18 mouse cellular contexts compared by ENCODE assay signal in the genomic region with DNA sequence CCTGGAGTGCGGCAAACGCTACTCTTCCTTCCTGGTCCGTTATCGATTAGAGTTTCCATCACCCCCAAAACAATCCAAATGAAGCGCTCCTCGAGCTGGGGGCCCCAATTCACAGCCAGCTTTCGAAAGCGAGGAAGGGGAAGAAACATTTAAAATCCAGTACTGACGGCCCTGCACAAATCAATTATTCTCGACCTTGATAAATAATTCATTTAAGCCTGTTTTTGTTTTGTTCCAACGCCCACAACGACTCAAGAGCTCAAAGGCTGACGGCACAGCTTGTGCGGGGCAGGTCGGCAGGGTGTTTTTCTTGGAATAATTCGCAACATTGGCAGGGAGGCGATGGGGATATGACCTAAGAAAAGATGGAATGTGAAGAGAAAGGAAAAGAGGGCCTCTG. TPM values are rescaled to one million over a fixed set of nuclear protein-coding genes. Genes with fewer than 3 reads are reported as not detected.
DNase-seq lines count a peak whose midpoint lies in the region; ATAC-seq lines count a peak whose summit lies in the region.
"Had no signal": no experiment of that assay in that cellular context is flagged by ENCODE, and none has a peak within 500 bp of the region (broad histone marks: within the 10 kb centered on the region; RNA-seq: fewer than 3 reads in every experiment).

No protein-coding gene starts in this region.

- no peaks in the 10 kb centered on the region for H3K36me3 ChIP-seq in neural tube, embryonic 13.5 days
- no peaks in the 10 kb centered on the region for H3K36me3 ChIP-seq in neural tube, embryonic 15.5 days
- H3K36me3 ChIP-seq in limb, embryonic 11.5 days (ENCODE audit: control insufficient read depth, insufficient read depth, low read length) = no peaks in the 10 kb centered on the region
- H3K36me3 ChIP-seq: heart, embryonic 15.5 days; lung, embryonic 15.5 days had no signal

- H3K27me3 ChIP-seq in neural tube, embryonic 13.5 days = peaks cover 96% of the 10 kb centered on the region
- peaks cover 89% of the 10 kb centered on the region for H3K27me3 ChIP-seq in neural tube, embryonic 15.5 days (replicated peaks)
- H3K27me3 ChIP-seq in limb, embryonic 11.5 days (ENCODE audit: control insufficient read depth, insufficient read depth, low read length) = peaks cover 92% of the 10 kb centered on the region

- peak; percentile 46 for DNase-seq in embryo, embryonic 10.5 days (ENCODE audit: low spot score)
- no peak for DNase-seq in embryo, embryonic 10 days (ENCODE audit: low spot score)
- peak; percentile 33 for DNase-seq in limb, embryonic 11.5 days (ENCODE audit: low spot score)
- peak; percentile 43 for DNase-seq in retina, embryonic 14.5 days (ENCODE audit: low spot score)
- no peak for DNase-seq in ovary, postnatal 10 days (ENCODE audit: low spot score)
- DNase-seq in adrenal gland, postnatal 25 days = no peak
- DNase-seq: layer of hippocampus, adult 9-11 months had no signal

- peak overlapping the region; percentile 33; the same call in 1 of the 2 replicates for H3K27ac ChIP-seq in neural tube, embryonic 13.5 days (replicated peaks)
- H3K27ac ChIP-seq in neural tube, embryonic 15.5 days (replicated peaks) = no peak overlapping the region
- H3K27ac ChIP-seq in limb, embryonic 11.5 days (replicated peaks; ENCODE audit: low read depth, low read length) = no peak overlapping the region
- H3K27ac ChIP-seq: heart, embryonic 15.5 days; lung, embryonic 15.5 days had no signal

- WGBS in neural tube, embryonic 13.5 days = 1% methylated on average over 17 of the region's 17 CpGs
- WGBS in neural tube, embryonic 15.5 days = under 1% methylated on average over 17 of the region's 17 CpGs
- whole genome bisulfite sequencing in limb, embryonic 11.5 days = 2% methylated on average over 17 of the region's 17 CpGs

- no peak overlapping the region for H3K9ac ChIP-seq in neural tube, embryonic 13.5 days
- no peak overlapping the region for H3K9ac ChIP-seq in neural tube, embryonic 15.5 days (replicated peaks)
- no peak overlapping the region for H3K9ac ChIP-seq in limb, embryonic 11.5 days (ENCODE audit: low read length)
- H3K9ac ChIP-seq: heart, embryonic 15.5 days; lung, embryonic 15.5 days had no signal

- peaks cover 32% of the 10 kb centered on the region for H3K4me1 ChIP-seq in neural tube, embryonic 13.5 days (replicated peaks)
- H3K4me1 ChIP-seq in neural tube, embryonic 15.5 days = peaks cover 20% of the 10 kb centered on the region
- H3K4me1 ChIP-seq in limb, embryonic 11.5 days (ENCODE audit: control insufficient read depth, insufficient read depth, low read length) = peaks cover 19% of the 10 kb centered on the region

- no peaks in the 10 kb centered on the region for H3K9me3 ChIP-seq in neural tube, embryonic 13.5 days
- no peaks in the 10 kb centered on the region for H3K9me3 ChIP-seq in neural tube, embryonic 15.5 days (replicated peaks)
- no peaks in the 10 kb centered on the region for H3K9me3 ChIP-seq in limb, embryonic 11.5 days (ENCODE audit: control insufficient read depth, low read length)
- H3K9me3 ChIP-seq: heart, embryonic 15.5 days; lung, embryonic 15.5 days had no signal

- no peak overlapping the region for H3K4me3 ChIP-seq in neural tube, embryonic 13.5 days
- H3K4me3 ChIP-seq in neural tube, embryonic 15.5 days (replicated peaks) = no peak overlapping the region
- no peak overlapping the region for H3K4me3 ChIP-seq in limb, embryonic 11.5 days (ENCODE audit: low read depth, low read length)
- H3K4me3 ChIP-seq: heart, embryonic 15.5 days; lung, embryonic 15.5 days had no signal

- ATAC-seq in neural tube, embryonic 13.5 days (ENCODE audit: low read depth) = no peak
- no peak for ATAC-seq in neural tube, embryonic 15.5 days (ENCODE audit: low FRiP score)
- no peak for ATAC-seq in limb, embryonic 11.5 days (ENCODE audit: insufficient number of reproducible peaks, low FRiP score, low TSS enrichment, low read depth)
- ATAC-seq: Patski had no signal

- H3K4me2 ChIP-seq in neural tube, embryonic 13.5 days = peak overlapping the region; percentile 60; the same call in 1 of the 2 replicates
- no peak overlapping the region for H3K4me2 ChIP-seq in neural tube, embryonic 15.5 days
- no peak overlapping the region for H3K4me2 ChIP-seq in limb, embryonic 11.5 days (ENCODE audit: low read depth, severe bottlenecking)
- H3K4me2 ChIP-seq: heart, embryonic 15.5 days; lung, embryonic 15.5 days had no signal

RNA-seq across cellular contexts. Expression of gene Barhl2, which starts 2.6 kb away (rescaled TPM):
- polyA plus RNA-seq in neural tube, embryonic 13.5 days (2015; fragmentation: Nextera tagmentation; extraction: Ambion mirVana) = 2.3 and 2.9 TPM in 2 replicates
- 1.5 and 1.8 TPM in 2 replicates for polyA plus RNA-seq in neural tube, embryonic 15.5 days (2015; fragmentation: Nextera tagmentation; extraction: Ambion mirVana)
- not detected in 2 replicates for polyA plus RNA-seq in limb, embryonic 11.5 days (2014; fragmentation: Nextera tagmentation; extraction: Ambion mirVana)
- total RNA-seq in adrenal gland, postnatal 25 days (2021) = not detected in 2 replicates
- total RNA-seq: adrenal gland, postnatal 4 days; common myeloid progenitor, adult 5-6 weeks; granulocyte monocyte progenitor cell, adult 5-6 weeks; liver, adult 2 months had no signal
- polyA plus RNA-seq: heart, embryonic 15.5 days; kidney, embryonic 14.5 days; liver, adult 2 months; lung, embryonic 15.5 days; Patski; thymus, postnatal 0 days had no signal

Comparison
In these comparisons a context has a peak if more than half of its experiments do, and no peak if none do; other contexts are left out.
1. DNase-seq: peak in embryo, embryonic 10.5 days (single experiment), limb, embryonic 11.5 days (single experiment) and retina, embryonic 14.5 days (single experiment); none in embryo, embryonic 10 days (single experiment), ovary, postnatal 10 days (single experiment) and adrenal gland, postnatal 25 days (single experiment).